Mouse (Mus musculus) gastrocnemius, adult 2 months (tissue): ENCODE data around the gene Olfr97. TPM values are rescaled to one million over a fixed set of nuclear protein-coding genes. Genes with fewer than 3 reads are reported as not detected.

ENCODE experiments used
- DNase-seq: peaks from one replicate; pipeline ENCODE4 v3.0.0; 2022
- H3K27ac ChIP-seq: fragments of 200-600 bp; 2 replicates; pipeline ENCODE4 v1.8.1; 2022; ENCODE audit warnings: mild to moderate bottlenecking
- H3K4me3 ChIP-seq: fragments of 200-600 bp; 2 replicates; pipeline ENCODE4 v1.8.1; 2022; ENCODE audit warnings: mild to moderate bottlenecking, moderate library complexity
- CTCF ChIP-seq: fragments of 200-600 bp; IDR thresholded peaks from 2 replicates; pipeline ENCODE4 v1.8.1; 2022; ENCODE audit warnings: antibody characterized with exemption, mild to moderate bottlenecking, moderate library complexity
- intact Hi-C: fragments of 180-260 bp; cut with DNase I; formaldehyde crosslinking; loops from one replicate; pipeline ENCODE4 v1.15.1; 2025
- total RNA-seq, 2 experiments: library from RNA; stranded (reverse); gene quantifications; 2 replicates each; pipeline ENCODE4 v1.2.3; 2021

The Olfr97 gene
- total RNA-seq, 2 experiments from 2014 or later, result not detected

- intact Hi-C loops, result no loop called here
- H3K27ac ChIP-seq, result no peak overlapping the region
- DNase-seq, result peak; percentile 50
- no peak overlapping the region for H3K4me3 ChIP-seq
- no peak for TF ChIP-seq CTCF
These were observed 18.6 kb downstream of the Olfr97 start for GRCm38 (mm10) chr17:37218486-37218885.

GRCm38 (mm10) chr17:37213018-37213417 lies 24.1 kb downstream of the Olfr97 start, which contains the start of gene Olfr95:
TSS of gene Olfr95 (minus strand) at chr17:37213118.
- DNase-seq, result no peak
- no peak for TF ChIP-seq CTCF
- no peak within 1 kb of the TSS for H3K27ac ChIP-seq
- no peak within 1 kb of the TSS for H3K4me3 ChIP-seq
- intact Hi-C loops, result no loop called here

GRCm38 (mm10) chr17:37210884-37211768 lies 26.0 kb downstream of the Olfr97 start:
- intact Hi-C loops, result no loop called here
- no peak for TF ChIP-seq CTCF
- DNase-seq, result no peak
- no peak overlapping the region for H3K27ac ChIP-seq
- no peak overlapping the region for H3K4me3 ChIP-seq

GRCm38 (mm10) chr17:37203917-37204236 lies 33.3 kb downstream of the Olfr97 start:
- no peak for DNase-seq
- no peak overlapping the region for H3K4me3 ChIP-seq
- TF ChIP-seq CTCF, result no peak
- intact Hi-C loops, result loop anchor here (1.0 kb wide), 1 partner anchor 121 kb away; no protein-coding TSS in a partner anchor
- no peak overlapping the region for H3K27ac ChIP-seq

- peak; percentile 77 for DNase-seq
- intact Hi-C loops, result loop anchor here (1.0 kb wide), 1 partner anchor 120 kb away; no protein-coding TSS in a partner anchor
These were observed 33.8 kb downstream of the Olfr97 start for GRCm38 (mm10) chr17:37203206-37203916.

GRCm38 (mm10) chr17:37200894-37201293 lies 36.2 kb downstream of the Olfr97 start, which contains the start of gene Olfr94:
TSS of gene Olfr94 (minus strand) at chr17:37200994.
- intact Hi-C loops, result no loop called here
- TF ChIP-seq CTCF, result no peak
- DNase-seq, result no peak
- Histone ChIP-seq H3K27ac (no peak within 1 kb of the TSS), H3K4me3 (no peak within 1 kb of the TSS)

More at GRCm38 (mm10) chr17:37203206-37203916, 33.8 kb downstream of the Olfr97 start:
- no peak overlapping the region for H3K4me3 ChIP-seq
- no peak; the same call in 1 of the 2 replicates for TF ChIP-seq CTCF
- no peak overlapping the region for H3K27ac ChIP-seq

- no peak for TF ChIP-seq CTCF
- intact Hi-C loops, result no loop called here
- Histone ChIP-seq H3K27ac (no peak overlapping the region), H3K4me3 (peak overlapping the region; percentile 54)
- DNase-seq, result peak; percentile 30
These were observed 40.0 kb downstream of the Olfr97 start for GRCm38 (mm10) chr17:37196845-37197724.

- intact Hi-C loops, result no loop called here
- Histone ChIP-seq H3K27ac (no peak overlapping the region), H3K4me3 (no peak overlapping the region)
- no peak for DNase-seq
- TF ChIP-seq CTCF, result no peak
These were observed 42.3 kb downstream of the Olfr97 start for GRCm38 (mm10) chr17:37194782-37195181.

GRCm38 (mm10) chr17:37193656-37194055 lies 43.5 kb downstream of the Olfr97 start, which contains the start of gene Ubd:
TSS of gene Ubd (plus strand) at chr17:37193892.
- Histone ChIP-seq H3K27ac (no peak within 1 kb of the TSS), H3K4me3 (no peak within 1 kb of the TSS)
- TF ChIP-seq CTCF, result no peak
- no peak for DNase-seq
- intact Hi-C loops, result no loop called here

- TF ChIP-seq CTCF, result no peak
- H3K27ac ChIP-seq, result no peak overlapping the region
- no peak for DNase-seq
- H3K4me3 ChIP-seq, result no peak overlapping the region
- intact Hi-C loops, result no loop called here
These were observed 44.1 kb downstream of the Olfr97 start for GRCm38 (mm10) chr17:37193032-37193431.

- TF ChIP-seq CTCF, result no peak
- Histone ChIP-seq H3K4me3 (no peak overlapping the region), H3K27ac (no peak overlapping the region)
- intact Hi-C loops, result no loop called here
- no peak for DNase-seq
These were observed 46.4 kb downstream of the Olfr97 start for GRCm38 (mm10) chr17:37190711-37191110.

- no peak for DNase-seq
- Histone ChIP-seq H3K27ac (no peak overlapping the region), H3K4me3 (no peak overlapping the region)
- no peak for TF ChIP-seq CTCF
- intact Hi-C loops, result no loop called here
These were observed 51.7 kb downstream of the Olfr97 start for GRCm38 (mm10) chr17:37185474-37185873.

Other genes with a start within 250 kb of the Olfr97 start
- under 1 TPM in 1 of 2 experiments, not detected in 1; 0.10 TPM for gene H2-M5, start 247.8 kb downstream of the Olfr97 start, total RNA-seq
- 1 to 10 TPM in 1 of 2 experiments, under 1 TPM in 1; 0.23 to 1.3 TPM for gene Zfp57, start 236.2 kb downstream of the Olfr97 start, total RNA-seq
- gene Mog, start 213.9 kb downstream of the Olfr97 start, total RNA-seq, result not detected
- gene Gabbr1, start 191.4 kb downstream of the Olfr97 start, total RNA-seq, result 1 to 10 TPM; 8.5 to 9.1 TPM
- gene Olfr90, start 148.8 kb downstream of the Olfr97 start, total RNA-seq, result not detected
- gene Olfr91, start 139.1 kb downstream of the Olfr97 start, total RNA-seq, result not detected
- gene Olfr92, start 117.2 kb downstream of the Olfr97 start, total RNA-seq, result not detected
- gene Olfr93, start 75.8 kb downstream of the Olfr97 start, total RNA-seq, result not detected
- gene Ubd, start 43.4 kb downstream of the Olfr97 start, total RNA-seq, result not detected
- not detected for gene Olfr94, start 36.3 kb downstream of the Olfr97 start, total RNA-seq
- gene Olfr95, start 24.2 kb downstream of the Olfr97 start, total RNA-seq, result not detected
- gene Olfr96, start 17.2 kb downstream of the Olfr97 start, total RNA-seq, result not detected
- gene Olfr98, start 26.4 kb upstream of the Olfr97 start, total RNA-seq, result not detected
- 1 to 10 TPM in 1 of 2 experiments, under 1 TPM in 1; 0.77 to 1.6 TPM for gene H2-M3, start 32.9 kb upstream of the Olfr97 start, total RNA-seq
- not detected for gene Olfr99, start 46.1 kb upstream of the Olfr97 start, total RNA-seq
- gene Olfr101, start 67.0 kb upstream of the Olfr97 start, total RNA-seq, result not detected
- gene Olfr102, start 79.7 kb upstream of the Olfr97 start, total RNA-seq, result not detected
- gene Olfr103, start 102.4 kb upstream of the Olfr97 start, total RNA-seq, result not detected
- gene Olfr104-ps, start 122.3 kb upstream of the Olfr97 start, total RNA-seq, result not detected
- gene Olfr105-ps, start 141.7 kb upstream of the Olfr97 start, total RNA-seq, result not detected
- gene Olfr106-ps, start 153.1 kb upstream of the Olfr97 start, total RNA-seq, result not detected
- not detected for gene Olfr107, start 161.9 kb upstream of the Olfr97 start, total RNA-seq
- not detected for gene Olfr108, start 208.2 kb upstream of the Olfr97 start, total RNA-seq
- gene Olfr109, start 221.6 kb upstream of the Olfr97 start, total RNA-seq, result not detected
- not detected for gene H2-M2, start 246.2 kb upstream of the Olfr97 start, total RNA-seq